Mouse (Mus musculus) kidney, adult 18-20 months (tissue): Measurements from ENCODE around the gene Cog3.

Experiments
- DNase-seq: peaks from one replicate; pipeline ENCODE4 v3.0.0; 2021

The Cog3 gene

DNA sequence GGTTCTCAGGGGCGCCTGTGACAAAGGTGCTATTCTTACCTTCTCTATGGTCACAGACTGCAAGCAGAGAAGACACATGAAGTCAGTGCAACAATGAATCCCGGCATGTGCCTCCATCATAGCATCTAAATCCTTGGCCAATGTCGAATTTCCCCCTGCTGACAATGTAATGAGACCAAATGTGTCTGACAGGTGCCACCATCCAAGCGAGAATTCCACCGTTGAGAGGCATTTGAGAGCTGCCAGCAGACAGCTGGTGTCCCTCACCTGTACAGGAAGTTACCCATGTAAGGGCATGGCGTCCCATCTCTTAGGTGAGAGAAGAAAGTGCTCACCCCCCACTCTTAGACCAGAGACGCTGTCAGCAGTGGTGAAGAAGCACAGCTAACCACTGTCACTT lies 4.1 kb upstream of the Cog3 start:
- no peak for DNase-seq

DNA sequence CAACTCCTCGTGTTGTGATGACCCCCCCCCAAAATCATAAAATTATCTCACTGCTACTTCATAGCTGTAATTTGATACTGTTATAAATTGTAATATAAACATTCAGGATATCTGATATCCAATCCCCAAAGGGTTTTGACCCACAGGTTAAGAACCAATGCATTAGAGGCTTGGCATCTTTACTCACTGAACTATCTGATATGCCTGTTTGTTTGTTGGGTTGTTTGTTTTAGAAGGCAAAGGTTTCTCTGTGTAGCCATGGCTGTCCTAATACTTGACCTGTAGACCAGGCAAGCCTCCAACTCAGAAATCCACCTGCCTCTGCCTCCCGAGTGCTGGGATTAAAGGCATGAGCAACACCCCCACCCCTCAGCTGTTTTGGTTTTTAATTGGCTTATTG lies 3.5 kb upstream of the Cog3 start:
- DNase-seq, result no peak

DNA sequence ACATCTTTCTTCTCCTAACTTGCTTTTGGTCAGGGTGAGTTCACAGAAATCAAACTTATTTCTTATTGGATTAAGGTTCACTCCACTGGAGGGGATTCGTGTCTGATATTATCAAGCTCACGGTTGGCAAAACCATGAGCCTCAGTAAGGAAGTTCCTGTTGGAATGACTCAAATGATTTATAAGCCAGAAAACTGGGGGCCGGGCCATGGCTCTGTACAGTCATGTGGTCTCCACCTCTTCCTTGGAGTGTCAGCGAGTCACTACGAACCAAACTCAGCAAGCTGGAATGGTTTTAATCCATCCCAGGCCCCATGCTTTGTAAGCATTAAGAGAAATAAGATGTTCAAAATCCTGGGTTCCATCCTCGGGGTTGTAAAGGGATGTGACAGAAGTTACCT lies 2.7 kb upstream of the Cog3 start:
- no peak for DNase-seq

DNA sequence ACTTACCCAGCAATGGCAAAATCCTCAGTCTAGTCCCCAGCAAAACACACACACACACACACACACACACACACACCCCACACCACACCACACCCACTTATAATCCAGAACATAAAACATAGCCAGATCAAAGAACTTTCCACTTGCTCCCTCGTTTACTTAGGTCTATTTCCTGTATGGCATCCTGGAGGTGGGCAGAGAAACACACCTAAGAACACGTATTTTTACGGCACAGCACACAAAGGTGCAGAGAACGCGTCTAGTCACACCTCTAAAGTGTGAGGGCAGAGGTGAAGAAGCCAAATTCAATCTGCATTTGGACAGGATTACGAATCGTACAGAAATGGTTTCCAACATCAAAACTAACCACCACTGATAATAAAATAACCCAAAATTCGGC lies 1.1 kb downstream of the Cog3 start:
- DNase-seq, result no peak

DNA sequence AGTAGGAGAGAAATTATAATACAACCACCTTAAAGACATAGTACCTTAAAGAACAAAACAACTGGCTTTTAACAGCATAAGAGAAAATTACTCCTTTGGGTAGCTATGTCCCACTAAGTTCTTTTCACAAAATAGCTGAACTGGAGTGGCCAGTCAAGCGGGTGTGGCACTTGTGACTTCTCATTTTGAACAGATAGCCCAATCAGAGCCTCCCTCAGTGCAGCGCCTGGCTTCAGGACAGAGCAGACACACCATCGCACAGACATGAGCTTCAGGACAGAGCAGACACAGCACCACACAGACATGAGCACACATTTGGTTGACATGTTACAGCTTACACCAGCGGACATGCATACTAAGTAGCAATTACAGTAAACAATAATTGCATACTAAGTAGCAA lies 3.3 kb downstream of the Cog3 start:
- DNase-seq, result no peak

DNA sequence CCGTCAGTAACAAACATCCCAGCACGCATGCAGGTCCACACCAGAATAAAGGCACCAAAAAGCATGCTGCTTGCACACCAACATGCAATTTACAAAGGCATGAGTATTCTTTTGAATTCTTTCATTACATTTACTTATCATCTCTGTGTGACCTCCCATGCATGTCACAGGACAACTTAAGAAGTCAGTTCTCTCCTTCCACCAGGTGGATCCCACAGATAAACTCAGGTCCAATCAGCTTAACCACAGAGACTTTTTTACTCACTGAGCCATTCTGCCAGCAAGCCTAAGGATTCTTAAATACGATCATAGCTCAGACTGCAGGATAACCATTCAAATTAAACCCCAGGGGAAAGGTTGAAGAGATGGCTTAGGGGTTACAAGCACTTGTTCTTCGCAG lies 5.2 kb downstream of the Cog3 start:
- no peak for DNase-seq

DNA sequence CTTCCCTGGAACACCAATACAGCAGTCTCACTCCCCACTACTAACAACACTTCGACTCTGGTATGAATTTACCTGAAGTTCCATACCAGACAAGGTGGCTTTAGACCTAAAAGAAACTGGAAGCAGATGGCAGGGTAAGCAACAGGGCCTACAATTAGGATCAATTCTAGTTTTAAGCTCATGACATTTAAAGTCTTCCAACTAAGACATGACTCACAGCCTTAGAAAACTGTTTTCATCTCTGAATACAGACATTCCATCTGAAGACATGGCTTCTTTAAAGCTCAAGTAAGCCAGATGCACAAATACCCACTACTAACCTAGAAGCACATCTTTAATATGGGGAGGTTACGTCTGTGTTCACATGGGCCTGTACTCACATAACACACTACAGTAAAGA lies 6.4 kb downstream of the Cog3 start:
- DNase-seq, result no peak

DNA sequence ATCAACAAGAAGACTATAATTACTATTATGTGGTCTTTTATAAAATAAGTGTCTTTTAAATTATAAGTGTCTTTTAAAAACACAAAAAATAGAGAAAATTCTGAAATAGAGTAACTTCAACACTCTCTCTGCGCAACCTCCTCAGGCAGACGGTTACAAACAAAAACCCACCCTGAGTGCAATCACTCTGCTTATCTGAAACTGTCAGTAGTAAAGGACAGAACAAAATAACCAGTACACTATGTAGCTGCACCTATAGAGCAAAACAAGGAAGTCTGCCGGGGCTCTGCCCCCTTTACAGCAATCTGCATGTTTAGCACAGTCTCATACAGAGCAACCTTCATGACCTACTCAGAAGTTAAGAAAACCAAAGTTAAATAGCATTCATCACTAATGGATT lies 12.4 kb downstream of the Cog3 start:
- no peak for DNase-seq

DNA sequence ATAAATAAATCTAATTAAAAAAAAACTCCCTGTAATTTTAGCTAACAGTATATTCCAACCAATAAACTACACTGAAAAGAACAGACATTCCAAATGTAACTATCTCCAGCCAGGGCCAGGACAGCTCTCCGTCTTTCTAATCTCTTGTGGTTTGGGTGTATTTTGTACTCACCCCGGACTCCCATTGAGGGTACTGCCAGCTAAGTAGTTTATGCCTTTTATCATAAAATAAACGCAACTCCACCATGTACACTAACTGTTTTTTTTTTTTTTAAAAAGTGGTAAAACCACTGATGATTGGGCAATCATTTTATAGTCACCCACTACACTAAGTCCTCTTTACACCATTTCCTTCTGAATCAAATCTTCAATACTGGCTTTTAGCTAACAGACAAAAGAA lies 18.7 kb downstream of the Cog3 start:
- no peak for DNase-seq

DNA sequence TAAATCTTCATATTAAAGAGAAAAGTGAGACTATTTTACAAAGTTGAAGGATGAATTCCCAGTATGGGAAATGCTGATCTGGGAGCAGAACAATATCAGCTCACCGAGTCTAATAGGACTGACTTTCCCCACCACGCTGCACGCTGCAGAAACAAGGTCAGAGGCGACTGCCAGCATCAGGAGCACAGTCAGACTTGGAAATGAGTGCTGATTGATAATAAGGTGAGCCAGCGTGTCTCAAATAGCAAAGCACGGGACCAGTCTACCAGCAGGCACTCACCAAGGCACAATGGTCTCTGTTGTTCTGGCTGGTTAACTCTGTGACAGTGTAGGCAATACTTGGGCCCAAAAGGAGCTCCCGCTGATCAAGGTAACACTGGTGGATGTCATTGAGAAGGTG lies 21.7 kb downstream of the Cog3 start:
- no peak for DNase-seq

DNA sequence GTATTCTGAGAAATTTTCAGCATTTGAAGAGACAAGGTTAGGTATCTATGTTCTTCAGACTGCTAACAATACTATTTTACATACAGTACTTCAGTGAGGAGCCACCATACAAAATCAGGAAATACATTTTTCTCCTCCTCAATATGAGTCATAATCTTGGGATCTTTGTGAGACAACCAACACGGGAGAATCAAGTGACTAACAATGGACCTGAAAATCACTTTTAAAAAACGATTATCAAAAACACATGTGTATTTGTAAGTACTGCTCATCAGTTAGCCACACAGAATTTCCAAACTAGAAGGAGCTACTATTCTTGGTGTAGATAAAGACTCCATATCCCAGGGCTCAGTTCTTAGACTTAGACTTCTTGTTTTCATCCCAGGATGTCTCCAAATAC lies 23.0 kb downstream of the Cog3 start:
- no peak for DNase-seq

DNA sequence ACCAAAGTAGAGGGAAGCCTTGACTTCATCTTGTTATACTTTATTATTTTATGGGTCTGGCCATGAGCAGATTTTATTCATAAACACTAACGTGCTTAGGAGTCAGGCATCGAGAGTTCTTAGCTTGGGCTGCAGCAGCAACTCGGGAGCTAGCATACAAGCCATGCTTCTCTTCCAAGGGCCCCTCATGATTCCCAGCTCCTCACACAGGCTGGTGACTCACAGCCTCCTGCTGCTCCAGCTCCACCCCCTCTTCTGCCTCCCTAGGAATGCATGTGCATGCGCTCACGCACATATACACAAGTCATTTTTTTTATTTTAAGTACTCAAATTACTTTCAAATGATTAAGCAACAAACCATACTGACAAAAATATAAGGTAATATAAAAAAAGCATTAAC lies 26.2 kb downstream of the Cog3 start:
- DNase-seq, result no peak

DNA sequence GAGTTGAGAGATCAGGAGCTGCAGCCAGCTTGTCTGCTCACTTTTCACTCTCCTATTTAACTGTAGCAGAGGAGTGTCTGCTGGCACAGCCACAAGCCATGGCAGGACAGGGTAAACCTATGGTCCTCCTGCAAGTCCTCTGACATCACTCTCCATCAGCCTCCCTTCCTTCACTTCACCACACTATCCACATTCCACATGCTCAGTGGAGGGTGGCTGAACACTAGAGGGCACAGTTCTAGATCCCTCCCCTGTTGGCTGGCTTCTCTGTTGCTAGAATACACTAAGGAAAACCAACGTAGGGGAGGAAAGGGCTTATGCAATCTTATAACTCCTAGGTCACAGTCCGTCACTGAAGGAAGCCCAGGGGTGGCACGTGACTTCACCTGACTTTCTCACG lies 27.3 kb downstream of the Cog3 start:
- DNase-seq, result peak; percentile 79

DNA sequence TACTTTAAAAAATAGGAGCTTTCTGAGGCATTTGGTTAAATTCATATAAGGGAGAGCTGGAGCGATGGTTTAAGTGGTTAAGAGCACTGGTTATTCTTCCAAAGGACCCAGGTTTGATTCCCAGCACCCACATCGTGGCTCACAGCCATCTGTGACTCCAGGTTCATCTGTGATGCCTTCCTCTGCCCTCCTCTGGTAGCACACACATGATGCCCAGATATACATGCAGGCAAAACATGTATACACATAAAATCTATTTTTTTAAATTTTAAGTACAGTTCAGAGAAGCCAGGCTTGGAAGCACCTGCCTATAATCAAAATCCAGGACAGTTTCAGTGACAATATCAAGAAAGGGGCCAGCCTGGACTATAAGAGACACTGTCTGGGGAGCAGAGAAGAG lies 31.5 kb downstream of the Cog3 start:
- no peak for DNase-seq

DNA sequence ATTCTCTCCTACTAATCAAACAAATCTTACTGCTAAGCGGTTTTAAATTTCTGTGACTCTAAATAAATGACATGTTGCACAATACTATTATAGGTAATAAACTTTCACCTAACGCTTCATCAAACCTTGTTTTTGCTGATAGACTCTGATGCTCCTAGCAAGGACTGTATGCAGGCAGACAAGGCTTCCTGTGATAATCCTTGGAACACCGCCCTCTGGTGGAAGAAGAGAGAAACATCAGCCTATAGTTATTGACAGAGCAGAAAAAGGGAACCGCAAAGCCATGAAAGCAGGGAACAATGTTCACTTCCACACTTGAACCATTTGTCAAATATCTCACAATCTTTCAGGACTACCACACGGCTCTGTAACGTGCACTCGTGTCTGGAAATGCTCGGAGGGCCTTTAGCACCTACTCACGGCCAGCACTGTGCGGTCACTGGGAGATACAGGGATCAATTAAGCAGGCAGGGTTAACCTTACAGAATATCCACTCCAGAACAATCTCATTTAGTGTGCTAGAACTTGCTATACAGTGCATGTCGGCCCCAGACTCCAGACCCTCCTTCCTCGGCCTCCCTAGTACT lies 32.2 kb downstream of the Cog3 start:
- DNase-seq, result peak; percentile 27

DNA sequence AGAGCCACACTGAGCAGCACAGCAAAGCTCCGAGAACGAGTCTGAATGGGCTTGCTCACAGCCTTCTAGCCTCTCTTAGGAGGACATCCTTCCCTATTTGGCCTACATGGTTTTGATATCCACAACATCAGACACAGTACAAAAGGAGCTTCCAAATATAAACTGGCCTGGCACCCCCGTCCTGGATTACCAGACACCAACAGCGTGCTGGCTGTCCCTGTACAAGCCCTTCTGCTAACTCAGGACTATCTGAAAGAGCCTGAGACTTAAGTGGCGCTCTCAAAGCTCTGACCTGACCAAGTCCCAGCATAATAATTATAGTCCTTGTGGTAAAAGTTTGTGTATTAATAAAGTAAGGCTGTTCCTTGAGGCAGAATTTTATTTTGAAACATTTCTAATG lies 34.2 kb downstream of the Cog3 start:
- DNase-seq, result no peak

DNA sequence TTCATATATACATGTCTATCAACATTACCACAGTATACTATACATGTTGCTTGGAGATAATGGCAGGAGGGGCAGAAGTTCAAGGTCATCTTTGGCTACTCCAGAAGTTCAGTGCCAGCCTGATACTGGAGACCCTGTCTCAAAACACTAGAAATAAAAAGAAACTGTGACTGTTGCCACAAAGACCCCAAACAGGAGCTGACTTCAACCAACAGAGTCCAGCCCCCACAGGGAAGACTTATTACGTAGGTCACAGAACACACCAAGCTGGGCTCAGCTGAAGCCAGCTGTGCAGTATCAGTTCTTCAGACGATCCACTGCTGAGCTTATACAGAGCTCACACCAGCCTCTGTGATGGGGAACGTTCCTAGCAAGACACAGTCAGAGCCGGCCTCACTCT lies 37.9 kb downstream of the Cog3 start:
- DNase-seq, result no peak

DNA sequence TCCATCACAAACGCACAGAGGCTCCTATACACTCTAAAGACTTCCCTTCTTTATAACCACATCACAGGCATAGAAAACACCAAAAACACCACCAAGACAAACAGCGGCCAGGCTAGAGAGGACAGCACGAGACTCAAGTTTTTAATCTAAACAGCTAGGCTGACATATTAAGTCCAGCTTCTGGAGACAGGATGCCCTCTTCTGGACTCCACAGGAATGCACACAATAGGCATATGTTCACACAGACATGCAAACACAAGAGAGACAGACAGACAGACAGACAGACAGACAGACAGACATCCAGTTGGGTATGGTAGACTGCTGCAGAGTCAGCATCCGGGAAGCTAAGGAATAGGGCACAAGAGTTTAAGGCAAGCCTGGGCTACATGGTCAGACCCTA lies 40.7 kb downstream of the Cog3 start:
- no peak for DNase-seq

DNA sequence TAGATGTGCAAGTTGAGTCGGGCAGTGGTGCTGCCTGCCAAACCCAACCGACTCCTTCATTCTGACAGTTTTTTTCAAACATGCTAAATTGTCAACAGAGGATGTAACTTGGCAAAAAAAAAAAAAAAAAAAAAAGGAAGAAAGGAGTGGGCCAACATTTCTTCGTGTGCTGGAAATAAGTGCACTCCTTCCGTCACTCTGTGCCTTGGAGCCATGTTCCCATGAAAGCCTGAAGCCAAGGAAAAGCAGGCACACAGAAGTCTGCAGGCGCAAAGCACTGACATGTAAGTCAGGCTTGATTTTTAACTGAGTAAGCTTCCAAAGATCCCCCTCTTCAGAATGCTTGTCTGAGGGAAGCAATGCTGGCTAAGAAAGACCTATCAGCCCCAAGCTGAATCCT lies 41.6 kb downstream of the Cog3 start:
- no peak for DNase-seq

DNA sequence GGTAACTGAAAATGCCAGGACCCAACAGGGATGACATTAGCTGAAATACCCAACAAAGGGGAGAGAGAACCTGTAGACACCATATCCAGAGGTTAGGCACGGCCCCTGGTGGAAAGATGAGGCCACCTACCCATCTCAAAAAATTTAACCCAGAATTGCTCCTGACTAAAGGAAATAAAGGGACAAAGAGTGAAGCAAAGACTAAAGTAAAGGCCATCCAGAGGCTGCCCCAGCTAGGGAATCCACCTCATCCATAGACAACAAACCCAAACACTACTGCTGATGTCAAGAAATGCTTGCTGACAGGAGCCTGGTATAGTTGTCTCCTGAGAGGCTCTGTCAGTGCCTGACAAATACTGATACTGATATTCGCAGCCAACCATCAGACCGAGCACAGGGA lies 42.6 kb downstream of the Cog3 start:
- no peak for DNase-seq

DNA sequence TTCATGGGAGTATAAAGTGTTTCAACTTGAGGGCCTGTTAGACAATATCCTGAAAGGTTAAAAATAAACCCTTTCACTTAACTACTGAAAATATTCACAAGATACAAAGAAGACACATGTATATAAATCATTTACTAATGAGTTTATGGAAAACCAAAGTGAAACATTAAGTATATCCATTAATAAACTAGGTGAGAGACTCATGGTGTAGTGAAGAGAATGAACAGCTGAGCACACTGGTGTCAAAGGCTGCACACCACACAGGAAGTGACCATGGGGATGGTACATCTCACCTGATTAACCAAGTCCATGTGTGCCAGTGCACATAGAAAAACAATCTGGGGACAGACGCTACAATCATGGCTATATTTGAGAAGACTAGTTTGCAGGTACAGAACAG lies 45.3 kb downstream of the Cog3 start:
- peak; percentile 23 for DNase-seq

DNA sequence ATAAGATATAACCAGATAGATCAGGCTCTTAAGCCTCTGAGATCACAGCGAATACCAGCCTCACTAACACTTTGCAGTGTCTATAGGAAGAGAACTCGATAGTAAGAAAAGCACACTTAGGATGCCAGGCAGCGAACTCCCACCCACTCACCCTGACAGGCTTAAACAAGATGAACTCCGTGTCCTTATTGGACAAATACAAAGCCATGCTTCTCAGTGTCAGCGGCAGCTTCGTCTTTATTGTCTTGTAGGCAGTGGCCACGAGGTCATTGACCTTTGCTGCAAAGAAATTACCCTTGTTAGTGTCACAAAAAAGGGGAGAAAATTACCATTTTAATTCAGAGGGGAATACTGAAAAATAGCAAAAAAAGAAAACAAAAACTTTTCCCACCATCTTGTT lies 46.5 kb downstream of the Cog3 start:
- no peak for DNase-seq

DNA sequence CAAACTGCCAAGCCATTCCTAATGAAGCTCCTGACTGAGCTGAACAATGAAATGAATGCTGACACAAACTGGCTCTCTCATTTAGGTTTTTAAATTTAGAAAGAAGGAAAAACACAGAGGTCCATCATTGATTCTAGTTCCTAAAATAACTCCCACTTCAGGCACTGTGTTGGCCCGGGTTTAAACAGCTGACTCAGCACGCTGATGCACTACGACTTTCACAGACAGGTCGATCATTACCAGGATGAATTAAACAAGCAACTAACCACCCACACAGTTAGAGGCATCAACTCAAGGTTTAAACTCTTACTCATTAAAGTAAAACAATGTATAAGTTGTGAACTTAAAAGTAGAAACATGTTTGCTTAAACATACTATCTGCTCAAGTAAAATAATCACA lies 47.7 kb downstream of the Cog3 start:
- DNase-seq, result peak; percentile 37

DNA sequence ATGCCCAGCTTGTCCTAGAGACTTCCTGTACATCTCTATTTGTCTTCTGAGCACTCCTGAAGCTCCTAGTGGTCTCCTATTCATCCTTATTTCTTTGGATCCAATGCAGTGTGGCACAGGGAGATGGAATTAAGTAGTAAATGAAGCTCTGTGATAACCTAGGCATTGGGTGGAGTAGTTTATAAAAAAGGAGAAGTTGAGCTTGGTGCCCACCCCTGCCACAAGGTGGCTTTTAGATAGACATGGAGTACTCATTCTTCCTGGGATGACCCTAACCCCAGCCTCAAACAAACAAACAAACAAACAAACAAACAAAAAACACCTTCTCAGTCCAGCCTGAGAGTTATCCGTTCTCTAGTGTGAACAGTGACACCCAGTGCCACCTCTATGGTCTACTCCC lies 56.4 kb downstream of the Cog3 start:
- no peak for DNase-seq

DNA sequence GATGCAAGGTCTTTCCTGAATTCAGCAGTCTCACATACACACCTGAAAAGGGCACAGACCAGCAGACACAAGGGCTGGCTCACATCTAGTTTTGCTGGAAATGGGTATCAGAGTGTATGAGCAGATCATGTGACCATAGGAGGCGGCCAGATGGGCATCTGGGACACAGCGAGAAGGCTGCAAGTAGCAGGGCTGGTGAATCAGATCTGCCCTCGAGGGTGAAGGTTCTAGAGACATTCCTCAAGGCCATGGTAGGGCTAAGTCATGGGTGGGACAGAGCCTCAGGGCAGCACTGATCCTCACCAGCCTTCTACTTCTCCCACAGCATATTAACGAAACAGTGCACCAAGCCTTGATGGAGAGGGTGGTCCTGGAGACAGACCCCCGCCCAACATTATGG lies 58.2 kb downstream of the Cog3 start:
- DNase-seq, result no peak

DNA sequence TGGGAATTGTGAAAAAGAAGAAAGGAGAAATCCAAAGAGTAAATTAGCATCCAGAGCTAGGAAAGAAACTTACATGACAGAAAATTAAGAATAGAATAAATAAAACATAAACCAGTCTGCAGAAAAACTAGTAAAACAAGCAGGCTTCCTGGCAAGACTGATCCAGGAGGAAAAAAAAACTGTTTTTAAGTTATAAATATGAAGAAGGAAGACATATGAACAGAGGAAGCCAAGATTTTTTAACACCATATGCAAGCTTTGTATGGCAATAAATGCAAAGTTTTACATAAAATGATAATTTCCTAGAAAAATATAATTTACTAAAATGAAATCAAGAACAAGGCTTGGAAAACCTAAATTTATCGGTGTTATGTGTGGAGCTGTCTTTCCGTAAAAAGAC lies 63.9 kb downstream of the Cog3 start:
- no peak for DNase-seq
